9 mouse cellular contexts compared by ENCODE assay signal in the genomic region with DNA sequence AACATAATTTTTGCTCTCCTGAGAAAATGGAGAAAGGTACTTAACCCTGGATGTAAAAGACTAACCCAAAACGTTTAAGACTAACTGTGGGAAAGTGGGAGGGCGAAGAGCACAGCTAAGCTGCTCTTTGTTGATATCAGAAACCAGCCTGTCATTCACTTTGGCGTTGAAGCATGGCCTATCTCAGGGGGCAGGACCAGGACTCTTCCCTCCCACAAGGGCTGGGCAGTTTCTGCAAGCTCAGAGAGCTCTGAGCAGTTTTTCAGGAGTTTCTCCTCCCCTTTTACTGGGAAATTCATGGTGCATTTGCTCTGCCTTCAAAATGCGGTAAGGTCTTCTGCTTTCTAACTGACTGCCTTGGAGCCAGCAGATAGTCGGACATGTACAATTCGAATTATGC.
DNase-seq lines count a peak whose midpoint lies in the region; ATAC-seq and TF ChIP-seq lines count a peak whose summit lies in the region.
"Had no signal": no experiment of that assay in that cellular context is flagged by ENCODE, and none has a peak within 500 bp of the region (broad histone marks: within the 10 kb centered on the region; RNA-seq: fewer than 3 reads in every experiment).

No protein-coding gene starts in this region.

- H3K36me3 ChIP-seq in MEL (ENCODE audit: control insufficient read depth in 1 of 2, insufficient read depth in 2 of 2, low read length in 2 of 2) = peaks cover 0 to 5% of the 10 kb centered on the region in 2 experiments; a peak in 2 of 4 replicates
- no peaks in the 10 kb centered on the region for H3K36me3 ChIP-seq in heart, embryonic 15.5 days

- peak overlapping the region; percentile 31 for H3K9ac ChIP-seq in MEL (ENCODE audit: control insufficient read depth, low read depth, low read length, poor library complexity, severe bottlenecking)
- H3K9ac ChIP-seq in heart, embryonic 15.5 days = no peak overlapping the region

- peak overlapping the region; percentile 29 to 92 for H3K4me3 ChIP-seq in MEL (ENCODE audit: control insufficient read depth in 1 of 2, insufficient read depth in 1 of 2, low read depth in 2 of 2, low read length in 2 of 2)
- H3K4me3 ChIP-seq in heart, embryonic 15.5 days = peak overlapping the region; percentile 54

- H3K4me2 ChIP-seq in heart, embryonic 15.5 days = peak overlapping the region; percentile 63

- H3K27me3 ChIP-seq in MEL (ENCODE audit: control insufficient read depth in 1 of 2, insufficient read depth in 2 of 2, low read length in 2 of 2) = no peaks in the 10 kb centered on the region
- no peaks in the 10 kb centered on the region for H3K27me3 ChIP-seq in heart, embryonic 15.5 days

- no peak for TF ChIP-seq RAD21 in MEL (IDR thresholded peaks at IDR 0.05; ENCODE audit: low read depth, low read length)

- TF ChIP-seq CTCF in MEL (IDR thresholded peaks at IDR 0.05 in 2 of 3, conservative IDR thresholded peaks at IDR 0.05 in 1 of 3; ENCODE audit: control insufficient read depth in 1 of 3, insufficient read depth in 1 of 3, low read depth in 2 of 3, low read length in 3 of 3, poor library complexity in 1 of 3, severe bottlenecking in 1 of 3) = no peak

- ATAC-seq in heart, embryonic 15.5 days (replicated peaks; ENCODE audit: insufficient number of reproducible peaks, insufficient read depth, low FRiP score, low read depth) = peak; percentile 66; the same call in 1 of the 2 replicates
- ATAC-seq in inflammation-experienced regulatory T-cells, adult 6 months = no peak
- ATAC-seq in cerebellum, adult (ENCODE audit: insufficient number of reproducible peaks, low FRiP score, low TSS enrichment) = no peak

- TF ChIP-seq POLR2A in MEL (IDR thresholded peaks at IDR 0.05; ENCODE audit: control insufficient read depth in 1 of 2, insufficient read depth in 1 of 2, low read depth in 1 of 2, low read length in 2 of 2, poor library complexity in 1 of 2) = no peak

- peak; percentile 7 to 54; a peak in 2 of 4 replicates for TF ChIP-seq EP300 in MEL (IDR thresholded peaks at IDR 0.05; ENCODE audit: low read depth in 1 of 2, low read length in 2 of 2)

- DNase-seq in MEL (ENCODE audit: low read depth, low spot score) = peak; percentile 94
- DNase-seq in brain, adult 2 months (ENCODE audit: low read depth, low spot score) = peak; percentile 30
- DNase-seq in liver = peak; percentile 92
- DNase-seq in retina, embryonic 14.5 days (ENCODE audit: low spot score) = peak; percentile 81
- DNase-seq in gastrocnemius, postnatal 25 days = no peak

- H3K79me2 ChIP-seq in MEL (ENCODE audit: control insufficient read depth, insufficient read depth, low read length, poor library complexity) = no peaks in the 10 kb centered on the region

- WGBS in heart, embryonic 15.5 days = 14% methylated on average over 6 of the region's 6 CpGs

- peaks cover 1 to 3% of the 10 kb centered on the region in 2 experiments; a peak in 2 of 4 replicates for H3K4me1 ChIP-seq in MEL (ENCODE audit: control insufficient read depth in 1 of 2, insufficient read depth in 2 of 2, low read length in 2 of 2)
- no peaks in the 10 kb centered on the region for H3K4me1 ChIP-seq in heart, embryonic 15.5 days (replicated peaks)

- no peaks in the 10 kb centered on the region for H3K9me3 ChIP-seq in MEL (replicated peaks; ENCODE audit: insufficient read depth, low read length)
- no peaks in the 10 kb centered on the region for H3K9me3 ChIP-seq in heart, embryonic 15.5 days (replicated peaks)

- no peak overlapping the region for H3K27ac ChIP-seq in MEL (ENCODE audit: control insufficient read depth, low read depth, low read length)
- 0 out of 2 replicates have a peak overlapping the region, but pooled peaks have one; percentile 38 for H3K27ac ChIP-seq in heart, embryonic 15.5 days
- H3K27ac ChIP-seq: heart, adult 2 months had no signal

TF ChIP-seq in MEL, 35 proteins besides CTCF, POLR2A, EP300 and RAD21:
- no peak for TF ChIP-seq POLR2AphosphoS5 (IDR thresholded peaks at IDR 0.05; ENCODE audit: borderline replicate concordance, low read depth, low read length)
- TF ChIP-seq POLR2AphosphoS2 (IDR thresholded peaks at IDR 0.05; ENCODE audit: low read length) = no peak
- no peak for TF ChIP-seq ZC3H11A (IDR thresholded peaks at IDR 0.05; ENCODE audit: low read depth, low read length)
- 0 out of 2 replicates have a peak, but pooled peaks have one; percentile 21 for TF ChIP-seq TCF12 (IDR thresholded peaks at IDR 0.05; ENCODE audit: low read depth, low read length)
- peak; percentile 46 for TF ChIP-seq ETS1 (IDR thresholded peaks at IDR 0.05; ENCODE audit: low read depth, low read length)
- no peak for TF ChIP-seq ZNF384 (IDR thresholded peaks at IDR 0.05; ENCODE audit: low read depth, low read length)
- no peak for TF ChIP-seq NELFE (IDR thresholded peaks at IDR 0.05; ENCODE audit: low read depth, low read length)
- TF ChIP-seq USF2 (IDR thresholded peaks at IDR 0.05; ENCODE audit: borderline replicate concordance in 1 of 2, insufficient read depth in 1 of 2, low read depth in 1 of 2, low read length in 2 of 2) = no peak
- no peak for TF ChIP-seq CHD2 (IDR thresholded peaks at IDR 0.05; ENCODE audit: low read length)
- TF ChIP-seq SMC3 (IDR thresholded peaks at IDR 0.05; ENCODE audit: low read depth, low read length) = no peak
- TF ChIP-seq USF1 (IDR thresholded peaks at IDR 0.05; ENCODE audit: low read depth, low read length) = no peak
- no peak; the same call in 1 of the 2 replicates for TF ChIP-seq MXI1 (IDR thresholded peaks at IDR 0.05; ENCODE audit: low read depth, low read length)
- TF ChIP-seq SIN3A (IDR thresholded peaks at IDR 0.05; ENCODE audit: low read length) = no peak; the same call in 1 of the 2 replicates
- TF ChIP-seq GABPA (IDR thresholded peaks at IDR 0.05; ENCODE audit: low read depth, low read length) = no peak
- TF ChIP-seq ZMIZ1 (IDR thresholded peaks at IDR 0.05; ENCODE audit: low read depth, low read length) = no peak
- TF ChIP-seq GATA1 (IDR thresholded peaks at IDR 0.05; ENCODE audit: low read depth, low read length) = peak; percentile 61; the same call in 1 of the 2 replicates
- TF ChIP-seq CHD1 (IDR thresholded peaks at IDR 0.05; ENCODE audit: low read depth, low read length) = no peak
- no peak for TF ChIP-seq ZKSCAN1 (IDR thresholded peaks at IDR 0.05; ENCODE audit: low read depth, low read length)
- TF ChIP-seq RCOR1 (IDR thresholded peaks at IDR 0.05; ENCODE audit: low read depth, low read length) = 0 out of 2 replicates have a peak, but pooled peaks have one; percentile 18
- TF ChIP-seq TBP (IDR thresholded peaks at IDR 0.05; ENCODE audit: low read depth, low read length) = no peak
- no peak for TF ChIP-seq MEF2A (IDR thresholded peaks at IDR 0.05; ENCODE audit: extremely low read depth, insufficient replicate concordance, low read depth, low read length, poor library complexity, severe bottlenecking)
- TF ChIP-seq BHLHE40 (IDR thresholded peaks at IDR 0.05; ENCODE audit: borderline replicate concordance, low read depth, low read length) = no peak
- TF ChIP-seq TAL1 (IDR thresholded peaks at IDR 0.05; ENCODE audit: low read length) = peak; percentile 74
- TF ChIP-seq HCFC1 (IDR thresholded peaks at IDR 0.05; ENCODE audit: low read depth, low read length) = no peak
- no peak for TF ChIP-seq KAT2A (conservative IDR thresholded peaks at IDR 0.05; ENCODE audit: low read depth, low read length)
- TF ChIP-seq MAZ (IDR thresholded peaks at IDR 0.05; ENCODE audit: low read depth, low read length) = 0 out of 2 replicates have a peak, but pooled peaks have one; percentile 24
- TF ChIP-seq MYC (IDR thresholded peaks at IDR 0.05; ENCODE audit: low read depth, low read length) = 0 out of 2 replicates have a peak, but pooled peaks have one; percentile 29
- no peak for TF ChIP-seq JUND (IDR thresholded peaks at IDR 0.05; ENCODE audit: low read depth, low read length)
- TF ChIP-seq MYB (IDR thresholded peaks at IDR 0.05; ENCODE audit: low read depth, low read length) = no peak
- TF ChIP-seq ELF1 (IDR thresholded peaks at IDR 0.05; ENCODE audit: low read depth, low read length) = no peak
- TF ChIP-seq UBTF (IDR thresholded peaks at IDR 0.05; ENCODE audit: borderline replicate concordance, insufficient read depth, low read depth, low read length) = no peak
- no peak for TF ChIP-seq NRF1 (IDR thresholded peaks at IDR 0.05; ENCODE audit: insufficient read depth, low read depth, low read length, poor library complexity, severe bottlenecking)
- no peak for TF ChIP-seq MAFK (IDR thresholded peaks at IDR 0.05; ENCODE audit: borderline replicate concordance, low read depth, low read length)
- no peak for TF ChIP-seq E2F4 (IDR thresholded peaks at IDR 0.05; ENCODE audit: borderline replicate concordance, low read depth, low read length)
- TF ChIP-seq MAX (IDR thresholded peaks at IDR 0.05; ENCODE audit: low read length) = peak; percentile 56; the same call in 1 of the 2 replicates
